Mouse (Mus musculus) forebrain, embryonic 15.5 days (tissue): Measurements from ENCODE around the gene Cebpb. TPM values are rescaled to one million over a fixed set of nuclear protein-coding genes. Genes with fewer than 3 reads are reported as not detected.
A peak's percentile ranks its signal among the peaks of the same experiment; 100 is the strongest.

Experiments
- ATAC-seq: fragments of 200-750 bp; cut with Nextera tagmentation; replicated peaks from 2 replicates; pipeline ENCODE4 v1.8.0; 2017; ENCODE audit warnings: mild to moderate bottlenecking, moderate TSS enrichment, moderate library complexity
- H3K27ac ChIP-seq: fragments of 300-500 bp; sonication (generic); replicated peaks from 2 replicates; pipeline ENCODE4 v1.5.1; 2015; ENCODE audit warnings: mild to moderate bottlenecking, inconsistent platforms
- H3K27me3 ChIP-seq: fragments of 300-500 bp; sonication (generic); 2 replicates; pipeline ENCODE4 v1.6.1; 2015; ENCODE audit warnings: inconsistent platforms
- H3K36me3 ChIP-seq: fragments of 300-500 bp; sonication (generic); 2 replicates; pipeline ENCODE4 v1.6.1; 2015; ENCODE audit warnings: mild to moderate bottlenecking, inconsistent platforms
- H3K4me1 ChIP-seq: fragments of 300-500 bp; sonication (generic); 2 replicates; pipeline ENCODE4 v1.6.1; 2015; ENCODE audit warnings: inconsistent platforms
- H3K4me2 ChIP-seq: fragments of 300-500 bp; sonication (generic); replicated peaks from 2 replicates; pipeline ENCODE4 v1.6.1; 2015; ENCODE audit warnings: mild to moderate bottlenecking, inconsistent platforms
- H3K4me3 ChIP-seq: fragments of 300-500 bp; sonication (generic); 2 replicates; pipeline ENCODE4 v1.5.1; 2015; ENCODE audit warnings: mild to moderate bottlenecking, inconsistent platforms
- H3K9ac ChIP-seq: fragments of 300-500 bp; sonication (generic); replicated peaks from 2 replicates; pipeline ENCODE4 v1.6.1; 2015; ENCODE audit warnings: mild to moderate bottlenecking, inconsistent platforms
- H3K9me3 ChIP-seq: fragments of 300-500 bp; sonication (generic); 2 replicates; pipeline ENCODE4 v1.6.1; 2016; ENCODE audit warnings: inconsistent platforms
- WGBS: fragments of 180-500 bp; shearing (Covaris S2); methylation state at CpG from one replicate; pipeline ENCODE4 v1.1.7; 2015; ENCODE audit warnings: mixed read lengths; 5-methylcytosine and 5-hydroxymethylcytosine counted together
- polyA plus RNA-seq: library from polyadenylated mRNA; unstranded; fragments of >200 nt; fragmentation: Nextera tagmentation; extraction: Ambion mirVana; gene quantifications from 2 replicates; pipeline ENCODE4 v1.2.1, GENCODE M21; 2015

Gene Cebpb
- polyA plus RNA-seq, 1 experiment from 2014 or later = 1.6 TPM

DNA sequence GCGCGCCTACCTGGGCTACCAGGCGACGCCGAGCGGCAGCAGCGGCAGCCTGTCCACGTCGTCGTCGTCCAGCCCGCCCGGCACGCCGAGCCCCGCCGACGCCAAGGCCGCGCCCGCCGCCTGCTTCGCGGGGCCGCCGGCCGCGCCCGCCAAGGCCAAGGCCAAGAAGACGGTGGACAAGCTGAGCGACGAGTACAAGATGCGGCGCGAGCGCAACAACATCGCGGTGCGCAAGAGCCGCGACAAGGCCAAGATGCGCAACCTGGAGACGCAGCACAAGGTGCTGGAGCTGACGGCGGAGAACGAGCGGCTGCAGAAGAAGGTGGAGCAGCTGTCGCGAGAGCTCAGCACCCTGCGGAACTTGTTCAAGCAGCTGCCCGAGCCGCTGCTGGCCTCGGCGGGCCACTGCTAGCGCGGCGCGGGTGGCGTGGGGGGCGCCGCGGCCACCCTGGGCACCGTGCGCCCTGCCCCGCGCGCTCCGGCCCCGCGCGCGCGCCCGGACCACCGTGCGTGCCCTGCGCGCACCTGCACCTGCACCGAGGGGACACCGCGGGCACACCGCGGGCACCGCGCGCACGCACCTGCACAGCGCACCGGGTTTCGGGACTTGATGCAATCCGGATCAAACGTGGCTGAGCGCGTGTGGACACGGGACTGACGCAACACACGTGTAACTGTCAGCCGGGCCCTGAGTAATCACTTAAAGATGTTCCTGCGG is 945 bp downstream of the Cebpb start, which contains the start of gene Tmem189:
TSS of gene Tmem189 (minus strand) at position 322 of the 718 bp plus-strand sequence.
- H3K27ac ChIP-seq = no peak within 1 kb of the TSS
- no peak for ATAC-seq
- peaks cover 11% of the 10 kb centered on the region for H3K4me1 ChIP-seq
- H3K36me3 ChIP-seq = no peaks in the 10 kb centered on the region
- peaks cover 28% of the 10 kb centered on the region for H3K27me3 ChIP-seq
- no peaks in the 10 kb centered on the region for H3K9me3 ChIP-seq
- H3K4me2 ChIP-seq = peak within 1 kb of the TSS; percentile 87
- WGBS = under 1% methylated on average over 99 of the region's 99 CpGs
- peak within 1 kb of the TSS; percentile 43 for H3K9ac ChIP-seq
- peak within 1 kb of the TSS; percentile 62 for H3K4me3 ChIP-seq

DNA sequence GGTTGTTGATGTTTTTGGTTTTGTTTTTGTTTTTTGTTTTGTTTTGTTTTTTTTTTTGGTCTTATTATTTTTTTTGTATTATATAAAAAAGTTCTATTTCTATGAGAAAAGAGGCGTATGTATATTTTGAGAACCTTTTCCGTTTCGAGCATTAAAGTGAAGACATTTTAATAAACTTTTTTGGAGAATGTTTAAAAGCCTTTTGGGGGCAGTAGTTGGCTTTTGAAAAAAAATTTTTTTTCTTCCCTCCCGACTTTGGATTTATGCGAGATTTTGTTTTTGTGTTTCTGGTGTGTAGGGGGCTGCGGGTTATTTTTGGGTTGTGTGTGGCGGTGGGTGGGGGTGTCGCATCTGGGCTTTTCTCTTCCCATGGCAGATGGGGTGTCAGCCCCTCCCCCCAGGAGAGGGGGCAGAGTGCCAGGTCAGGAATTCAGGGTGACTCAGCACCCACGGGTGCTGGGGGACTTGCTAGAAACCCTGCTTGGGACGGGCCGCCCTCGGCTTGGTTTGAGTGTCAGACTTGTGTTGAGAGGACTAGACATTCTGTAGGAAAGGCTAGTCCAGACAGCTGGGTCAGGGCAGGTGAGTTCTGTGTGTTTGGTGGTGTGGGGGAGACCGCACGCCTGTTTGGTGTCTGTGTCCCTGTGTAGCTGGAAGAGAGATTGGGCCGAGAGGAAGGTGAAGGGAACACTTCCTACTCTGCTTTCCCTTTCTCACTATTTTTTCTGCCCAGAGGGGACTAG is 1.7 kb downstream of the Cebpb start:
- peaks cover 28% of the 10 kb centered on the region for H3K27me3 ChIP-seq

GRCm38 (mm10) chr2:167690962-167691311 is 2.2 kb downstream of the Cebpb start:
- no peak overlapping the region for H3K4me3 ChIP-seq
- peaks cover 11% of the 10 kb centered on the region for H3K4me1 ChIP-seq
- no peak overlapping the region for H3K9ac ChIP-seq
- H3K27ac ChIP-seq = no peak overlapping the region
- H3K36me3 ChIP-seq = no peaks in the 10 kb centered on the region
- no peaks in the 10 kb centered on the region for H3K9me3 ChIP-seq
- no peak overlapping the region for H3K4me2 ChIP-seq
- H3K27me3 ChIP-seq = peaks cover 28% of the 10 kb centered on the region
- 88% methylated on average over 12 of the region's 12 CpGs for WGBS
- ATAC-seq = no peak

More for the DNA sequence above, 1.7 kb downstream of the Cebpb start:
- no peaks in the 10 kb centered on the region for H3K36me3 ChIP-seq
- peak overlapping the region; percentile 87 for H3K4me2 ChIP-seq
- WGBS = 65% methylated on average over 15 of the region's 15 CpGs
- ATAC-seq = no peak
- no peak overlapping the region for H3K9ac ChIP-seq
- peak overlapping the region; percentile 62 for H3K4me3 ChIP-seq
- H3K9me3 ChIP-seq = no peaks in the 10 kb centered on the region
- H3K4me1 ChIP-seq = peaks cover 11% of the 10 kb centered on the region
- H3K27ac ChIP-seq = no peak overlapping the region

GRCm38 (mm10) chr2:167691410-167691809 is 2.7 kb downstream of the Cebpb start:
- 91% methylated on average over 6 of the region's 6 CpGs for WGBS
- H3K4me3 ChIP-seq = no peak overlapping the region
- H3K9me3 ChIP-seq = no peaks in the 10 kb centered on the region
- no peak overlapping the region for H3K4me2 ChIP-seq
- no peak for ATAC-seq
- no peak overlapping the region for H3K27ac ChIP-seq
- H3K36me3 ChIP-seq = no peaks in the 10 kb centered on the region
- peaks cover 11% of the 10 kb centered on the region for H3K4me1 ChIP-seq
- H3K9ac ChIP-seq = no peak overlapping the region
- peaks cover 28% of the 10 kb centered on the region for H3K27me3 ChIP-seq

GRCm38 (mm10) chr2:167691871-167692661 is 3.4 kb downstream of the Cebpb start:
- Histone ChIP-seq H3K4me1 (peaks cover 11% of the 10 kb centered on the region), H3K4me3 (no peak overlapping the region), H3K36me3 (no peaks in the 10 kb centered on the region), H3K27ac (no peak overlapping the region), H3K9me3 (no peaks in the 10 kb centered on the region), H3K9ac (no peak overlapping the region), H3K4me2 (no peak overlapping the region), H3K27me3 (peaks cover 28% of the 10 kb centered on the region)
- ATAC-seq = no peak
- 88% methylated on average over 14 of the region's 14 CpGs for WGBS

DNA sequence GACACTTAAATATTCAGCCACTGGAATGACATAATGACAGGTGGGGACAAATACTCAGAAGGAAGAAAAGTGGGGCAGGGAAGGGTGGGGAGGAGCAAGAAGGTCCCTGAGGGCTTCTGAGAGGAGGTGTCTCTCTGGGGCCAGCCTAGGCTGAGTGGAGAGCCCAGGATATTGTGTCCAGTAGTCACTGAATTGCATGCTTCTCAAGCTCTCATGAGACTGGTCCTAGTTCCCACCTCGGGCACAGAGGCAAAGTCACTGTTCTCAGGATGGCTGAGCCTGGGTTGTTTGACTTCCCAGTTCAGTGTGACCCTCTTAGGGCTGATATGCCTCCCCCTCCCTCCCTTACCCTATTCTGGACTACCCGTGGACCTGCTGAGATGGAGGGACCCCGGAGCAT is 4.1 kb downstream of the Cebpb start:
- Histone ChIP-seq H3K9ac (no peak overlapping the region), H3K4me1 (peaks cover 11% of the 10 kb centered on the region), H3K4me3 (no peak overlapping the region), H3K4me2 (no peak overlapping the region), H3K36me3 (no peaks in the 10 kb centered on the region), H3K9me3 (no peaks in the 10 kb centered on the region), H3K27me3 (peaks cover 28% of the 10 kb centered on the region), H3K27ac (no peak overlapping the region)
- 82% methylated on average over 3 of the region's 3 CpGs for whole genome bisulfite sequencing
- no peak for ATAC-seq

- Histone ChIP-seq H3K4me2 (no peak overlapping the region), H3K4me3 (no peak overlapping the region), H3K4me1 (peaks cover 11% of the 10 kb centered on the region), H3K36me3 (no peaks in the 10 kb centered on the region), H3K9ac (no peak overlapping the region), H3K27ac (no peak overlapping the region), H3K9me3 (no peaks in the 10 kb centered on the region), H3K27me3 (peaks cover 24% of the 10 kb centered on the region)
- 94% methylated on average over 2 of the region's 2 CpGs for WGBS
- ATAC-seq = no peak
These were observed 4.8 kb downstream of the Cebpb start for GRCm38 (mm10) chr2:167693540-167693939.

- Histone ChIP-seq H3K4me2 (no peak overlapping the region), H3K9ac (no peak overlapping the region), H3K27ac (no peak overlapping the region), H3K36me3 (no peaks in the 10 kb centered on the region), H3K4me3 (no peak overlapping the region), H3K4me1 (peaks cover 8% of the 10 kb centered on the region), H3K27me3 (peaks cover 21% of the 10 kb centered on the region), H3K9me3 (no peaks in the 10 kb centered on the region)
- 79% methylated on average over 1 of the region's 1 CpGs for WGBS
- ATAC-seq = no peak
These were observed 5.5 kb downstream of the Cebpb start for GRCm38 (mm10) chr2:167694244-167694643.

DNA sequence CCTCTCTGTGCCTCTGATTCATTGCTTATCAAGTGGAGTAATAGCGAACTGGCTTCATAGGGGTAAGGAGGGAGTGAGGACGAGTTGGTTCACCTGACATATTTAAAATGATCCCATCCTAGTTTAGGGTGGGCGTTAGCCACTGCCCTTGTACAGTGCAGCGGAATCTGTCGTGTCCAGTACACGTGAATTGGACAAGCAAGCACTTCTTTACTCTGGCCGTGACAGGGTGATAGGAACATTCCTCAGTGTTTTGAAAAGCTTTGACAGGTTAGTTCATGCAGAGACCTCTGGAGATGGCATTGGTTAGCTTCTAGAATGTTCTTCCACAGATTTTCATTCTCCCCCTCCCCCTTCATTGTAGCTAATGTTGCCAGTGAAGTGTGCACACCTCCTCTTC is 6.2 kb downstream of the Cebpb start:
- 97% methylated on average over 7 of the region's 7 CpGs for WGBS
- peaks cover 13% of the 10 kb centered on the region for H3K27me3 ChIP-seq
- ATAC-seq = no peak

DNA sequence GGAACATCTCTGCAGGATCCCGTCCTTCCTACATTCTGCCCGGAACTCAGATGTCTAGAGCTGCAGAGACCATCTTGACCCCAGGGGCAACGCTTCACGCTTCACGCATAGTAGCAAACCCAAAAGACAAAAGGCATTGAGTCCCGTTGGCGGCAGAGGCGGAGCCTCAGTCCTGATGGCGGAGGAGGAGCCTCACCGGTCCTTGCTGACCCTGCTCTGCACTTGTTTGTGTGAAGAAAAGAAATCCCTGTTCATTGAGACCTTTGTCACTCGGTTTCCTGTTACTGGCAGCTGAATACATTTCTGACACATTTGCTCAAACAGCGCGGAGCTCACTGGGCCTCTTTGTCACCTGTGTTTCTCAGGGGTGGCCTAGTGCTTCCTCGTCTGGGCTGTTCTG is 6.8 kb downstream of the Cebpb start:
- no peak for ATAC-seq
- H3K9me3 ChIP-seq = no peaks in the 10 kb centered on the region
- H3K4me2 ChIP-seq = no peak overlapping the region
- H3K36me3 ChIP-seq = no peaks in the 10 kb centered on the region
- H3K9ac ChIP-seq = no peak overlapping the region
- H3K4me3 ChIP-seq = no peak overlapping the region
- H3K4me1 ChIP-seq = no peaks in the 10 kb centered on the region
- peaks cover 10% of the 10 kb centered on the region for H3K27me3 ChIP-seq
- WGBS = 74% methylated on average over 14 of the region's 14 CpGs
- H3K27ac ChIP-seq = no peak overlapping the region

More for the DNA sequence above, 6.2 kb downstream of the Cebpb start:
- H3K4me1 ChIP-seq = peaks cover under 1% of the 10 kb centered on the region
- H3K9ac ChIP-seq = no peak overlapping the region
- no peak overlapping the region for H3K27ac ChIP-seq
- no peaks in the 10 kb centered on the region for H3K9me3 ChIP-seq
- H3K4me3 ChIP-seq = no peak overlapping the region
- H3K36me3 ChIP-seq = no peaks in the 10 kb centered on the region
- H3K4me2 ChIP-seq = no peak overlapping the region

DNA sequence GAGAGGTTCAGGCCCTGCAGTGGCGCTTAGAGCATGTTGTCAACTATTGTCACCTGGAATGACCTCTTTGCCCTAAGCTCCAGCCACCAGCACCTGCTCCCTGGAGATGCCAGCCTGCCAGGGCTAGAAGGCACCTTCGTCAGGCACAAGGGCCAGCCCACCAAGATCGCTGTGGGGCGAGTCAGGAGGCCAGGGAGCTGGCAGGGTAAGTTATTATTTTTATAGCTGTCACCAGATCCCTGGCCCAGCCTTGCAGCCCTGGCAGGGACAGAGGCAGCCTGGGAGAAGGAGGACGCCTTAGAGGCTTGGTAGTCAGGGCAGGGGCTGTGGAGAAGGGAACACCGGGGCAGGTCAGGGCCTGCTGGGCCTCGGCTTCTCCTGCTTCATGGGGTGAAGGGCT is 7.4 kb downstream of the Cebpb start:
- Histone ChIP-seq H3K4me2 (no peak overlapping the region), H3K36me3 (no peaks in the 10 kb centered on the region), H3K27me3 (peaks cover 4% of the 10 kb centered on the region; the same call in 1 of the 2 replicates), H3K9ac (no peak overlapping the region), H3K4me1 (no peaks in the 10 kb centered on the region), H3K4me3 (no peak overlapping the region), H3K27ac (no peak overlapping the region), H3K9me3 (no peaks in the 10 kb centered on the region)
- no peak for ATAC-seq
- WGBS = 89% methylated on average over 7 of the region's 7 CpGs

DNA sequence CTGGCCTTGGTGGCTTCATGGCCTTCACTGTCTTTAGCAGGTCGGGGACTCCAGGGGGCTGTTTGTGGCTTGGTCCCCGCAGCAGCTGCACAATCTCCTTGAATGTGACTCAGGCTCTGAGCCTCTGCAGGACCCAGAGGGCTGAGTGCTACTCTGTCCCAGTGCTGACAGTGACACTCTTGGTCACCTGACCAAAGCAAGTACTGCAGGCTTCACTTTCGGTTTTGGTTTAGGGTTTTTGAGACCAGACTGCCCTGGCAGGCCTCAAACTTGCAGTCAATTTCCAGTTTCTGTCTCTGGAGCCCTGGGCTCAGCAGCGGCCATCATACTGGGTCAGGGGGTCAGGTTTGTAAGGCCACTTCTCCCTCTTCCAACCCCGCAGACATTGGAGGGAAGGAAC is 9.2 kb downstream of the Cebpb start:
- Histone ChIP-seq H3K4me1 (no peaks in the 10 kb centered on the region), H3K9me3 (no peaks in the 10 kb centered on the region), H3K36me3 (no peaks in the 10 kb centered on the region), H3K4me2 (no peak overlapping the region), H3K27me3 (no peaks in the 10 kb centered on the region), H3K27ac (no peak overlapping the region), H3K9ac (no peak overlapping the region), H3K4me3 (no peak overlapping the region)
- 49% methylated on average over 5 of the region's 5 CpGs for WGBS
- ATAC-seq = no peak
